Mouse (Mus musculus) midbrain, postnatal 0 days (tissue): ENCODE measurements at regions not wholly inside any gene's neighbourhood (a gene's known extent, or its start where the extent isn't known, plus 50 kb on each side); places are given as distances from the start of the nearest gene placed in this dataset.

Experiments used
- ATAC-seq: fragments of 200-750 bp; cut with Nextera tagmentation; 2 replicates; pipeline ENCODE4 v1.8.0; 2017; ENCODE audit warnings: moderate number of reproducible peaks, mild to moderate bottlenecking, moderate TSS enrichment, moderate library complexity; ENCODE audit not compliant: low FRiP score
- DNase-seq: peaks from one replicate; pipeline ENCODE4 v3.0.0-alpha.2; 2015; ENCODE audit warnings: low spot score
- H3K27ac ChIP-seq: fragments of 300-500 bp; sonication (generic); 2 replicates; pipeline ENCODE4 v1.5.1; 2014; ENCODE audit warnings: low read depth, mild to moderate bottlenecking, low read length, mixed read lengths
- H3K27me3 ChIP-seq: fragments of 300-500 bp; sonication (generic); 2 replicates; pipeline ENCODE4 v1.6.1; 2014; ENCODE audit warnings: low read length, control low read depth, mixed read lengths; ENCODE audit not compliant: insufficient read depth
- H3K36me3 ChIP-seq: fragments of 300-500 bp; sonication (generic); 2 replicates; pipeline ENCODE4 v1.6.1; 2014; ENCODE audit warnings: low read length, control low read depth, mixed read lengths; ENCODE audit not compliant: insufficient read depth
- H3K4me1 ChIP-seq: fragments of 300-500 bp; sonication (generic); 2 replicates; pipeline ENCODE4 v1.6.1; 2014; ENCODE audit warnings: mild to moderate bottlenecking, control low read depth, antibody characterized with exemption, low read length, mixed read lengths; ENCODE audit not compliant: insufficient read depth
- H3K4me2 ChIP-seq: fragments of 300-500 bp; sonication (generic); 2 replicates; pipeline ENCODE4 v1.6.1; 2014; ENCODE audit warnings: low read depth, mild to moderate bottlenecking, low read length, mixed read lengths; ENCODE audit not compliant: poor library complexity, severe bottlenecking
- H3K4me3 ChIP-seq: fragments of 300-500 bp; sonication (generic); 2 replicates; pipeline ENCODE4 v1.5.1; 2014; ENCODE audit warnings: low read depth, mild to moderate bottlenecking, low read length, moderate library complexity
- H3K9ac ChIP-seq: fragments of 300-500 bp; sonication (generic); replicated peaks from 2 replicates; pipeline ENCODE4 v1.6.1; 2014; ENCODE audit warnings: mild to moderate bottlenecking, low read length, moderate library complexity, mixed read lengths; ENCODE audit not compliant: poor library complexity, severe bottlenecking
- H3K9me3 ChIP-seq: fragments of 300-500 bp; sonication (generic); 2 replicates; pipeline ENCODE4 v1.6.1; 2016; ENCODE audit warnings: low read length, control low read depth
- CTCF ChIP-seq: IDR thresholded peaks from 2 replicates; pipeline ENCODE4 v1.5.1; 2016; ENCODE audit warnings: antibody characterized with exemption, mild to moderate bottlenecking
- WGBS: fragments of 180-500 bp; shearing (Covaris S2); extraction: QIAGEN DNeasy Blood & Tissue Kit; methylation state at CpG from one replicate; pipeline ENCODE4 v1.1.7; 2014; 5-methylcytosine and 5-hydroxymethylcytosine counted together

DNA sequence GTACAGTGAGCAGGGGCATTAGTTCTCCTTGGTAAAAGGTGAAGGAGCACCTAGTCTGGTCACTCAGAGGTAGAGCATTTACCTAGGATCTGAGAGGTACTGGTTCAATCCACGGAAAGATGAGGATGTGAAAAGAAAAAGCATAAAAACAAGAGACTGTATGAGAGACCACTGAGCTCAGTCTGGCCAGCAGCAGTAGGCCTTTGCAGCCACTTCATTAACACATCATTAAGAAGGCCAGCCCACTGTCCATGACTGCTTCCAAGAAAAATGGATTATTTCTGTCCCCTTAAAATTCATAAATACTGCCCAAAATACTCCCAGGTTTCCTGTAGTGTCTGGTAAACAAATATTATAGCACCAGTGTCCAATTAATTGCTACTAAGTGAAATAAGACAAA lies 499.3 kb upstream of the 4930578C19Rik start:
- DNase-seq (no peak), ATAC-seq (no peak)
- no peaks in the 10 kb centered on the region for H3K27me3 ChIP-seq
- 76% methylated on average over 1 of the region's 1 CpGs for WGBS
- no peak overlapping the region for H3K4me2 ChIP-seq
- no peaks in the 10 kb centered on the region for H3K9me3 ChIP-seq
- H3K36me3 ChIP-seq: no peaks in the 10 kb centered on the region
- no peak overlapping the region for H3K4me3 ChIP-seq
- H3K9ac ChIP-seq: no peak overlapping the region
- no peak overlapping the region for H3K27ac ChIP-seq
- H3K4me1 ChIP-seq: no peaks in the 10 kb centered on the region
- TF ChIP-seq CTCF: no peak

GRCm38 (mm10) chrX:18942612-18943011 lies 481.4 kb upstream of the 4930578C19Rik start:
- ATAC-seq (no peak), DNase-seq (no peak)
- Histone ChIP-seq H3K36me3 (no peaks in the 10 kb centered on the region), H3K4me2 (no peak overlapping the region), H3K4me1 (no peaks in the 10 kb centered on the region), H3K27me3 (no peaks in the 10 kb centered on the region), H3K27ac (no peak overlapping the region), H3K9ac (no peak overlapping the region), H3K9me3 (no peaks in the 10 kb centered on the region), H3K4me3 (no peak overlapping the region)
- TF ChIP-seq CTCF: no peak
- WGBS: 86% methylated on average over 1 of the region's 1 CpGs

DNA sequence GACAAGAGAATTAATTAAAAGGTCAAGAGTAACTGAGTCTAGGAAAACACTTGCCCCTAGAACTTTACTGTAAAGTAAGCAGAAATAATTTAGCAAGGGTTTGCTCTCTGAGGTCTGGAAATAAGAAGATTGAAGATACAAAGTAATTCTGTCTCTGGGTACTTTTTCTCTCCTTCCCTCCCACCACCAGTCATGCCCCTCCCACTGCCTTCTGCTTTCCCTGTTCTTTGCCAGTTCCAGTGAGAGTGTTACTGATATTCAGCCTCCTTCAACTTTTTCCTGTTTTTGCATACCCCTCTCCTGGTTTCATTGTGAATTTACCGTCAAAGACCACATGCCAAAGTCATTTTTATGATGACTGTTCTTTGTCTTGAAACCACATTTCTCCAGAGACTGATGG lies 472.1 kb upstream of the 4930578C19Rik start:
- Histone ChIP-seq H3K4me2 (no peak overlapping the region), H3K9me3 (no peaks in the 10 kb centered on the region), H3K36me3 (no peaks in the 10 kb centered on the region), H3K27me3 (no peaks in the 10 kb centered on the region), H3K4me1 (no peaks in the 10 kb centered on the region), H3K4me3 (no peak overlapping the region), H3K27ac (no peak overlapping the region), H3K9ac (no peak overlapping the region)
- WGBS: 60% methylated on average over 1 of the region's 1 CpGs
- DNase-seq (no peak), ATAC-seq (no peak)
- TF ChIP-seq CTCF: no peak

GRCm38 (mm10) chrX:18923084-18923483 lies 461.9 kb upstream of the 4930578C19Rik start:
- Histone ChIP-seq H3K27me3 (no peaks in the 10 kb centered on the region), H3K4me1 (no peaks in the 10 kb centered on the region), H3K4me3 (no peak overlapping the region), H3K36me3 (no peaks in the 10 kb centered on the region), H3K9ac (no peak overlapping the region), H3K27ac (no peak overlapping the region), H3K4me2 (no peak overlapping the region), H3K9me3 (no peaks in the 10 kb centered on the region)
- WGBS: 68% methylated on average over 1 of the region's 1 CpGs
- DNase-seq (no peak), ATAC-seq (no peak)
- TF ChIP-seq CTCF: no peak

DNA sequence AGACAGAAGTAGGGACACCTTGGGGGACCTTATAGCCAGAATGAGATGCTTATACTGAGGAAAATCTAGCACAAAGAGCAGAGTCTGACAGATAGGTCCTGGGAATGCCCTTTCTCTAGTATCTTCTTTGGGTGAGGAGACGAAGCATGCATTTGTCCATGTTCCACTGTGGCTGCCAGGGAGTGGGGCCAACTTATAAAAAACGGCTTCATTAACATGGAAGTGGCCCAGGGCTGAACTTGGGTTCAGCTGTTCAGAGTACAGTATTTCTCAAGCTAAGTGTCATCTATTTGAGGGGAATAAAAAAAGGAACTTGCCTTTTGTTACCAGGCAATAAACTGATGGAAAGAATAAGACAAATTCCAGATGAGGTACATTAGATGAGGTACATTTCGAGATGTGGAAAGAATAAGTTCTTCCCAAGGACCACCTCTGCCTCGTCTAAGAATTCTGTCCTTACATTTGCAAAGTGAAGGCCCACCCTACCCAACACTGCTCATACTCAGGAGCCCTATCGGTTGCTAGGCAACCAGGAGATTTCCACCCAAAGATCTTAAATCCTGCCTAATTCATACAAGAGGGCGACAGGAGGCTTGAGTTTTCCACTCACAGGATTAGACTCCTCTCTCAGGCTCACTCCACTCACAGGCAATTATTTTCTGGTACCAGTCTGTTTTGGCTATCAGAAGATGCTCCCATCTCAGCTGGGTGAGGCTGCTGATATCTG lies 460.3 kb upstream of the 4930578C19Rik start:
- Histone ChIP-seq H3K4me2 (no peak overlapping the region), H3K4me3 (no peak overlapping the region), H3K4me1 (no peaks in the 10 kb centered on the region), H3K36me3 (no peaks in the 10 kb centered on the region), H3K9ac (no peak overlapping the region), H3K9me3 (no peaks in the 10 kb centered on the region), H3K27me3 (no peaks in the 10 kb centered on the region), H3K27ac (no peak overlapping the region)
- no peak for TF ChIP-seq CTCF
- DNase-seq (peak; percentile 19), ATAC-seq (0 out of 2 replicates have a peak, but pooled peaks have one; percentile 56)
- 59% methylated on average over 6 of the region's 6 CpGs for WGBS

DNA sequence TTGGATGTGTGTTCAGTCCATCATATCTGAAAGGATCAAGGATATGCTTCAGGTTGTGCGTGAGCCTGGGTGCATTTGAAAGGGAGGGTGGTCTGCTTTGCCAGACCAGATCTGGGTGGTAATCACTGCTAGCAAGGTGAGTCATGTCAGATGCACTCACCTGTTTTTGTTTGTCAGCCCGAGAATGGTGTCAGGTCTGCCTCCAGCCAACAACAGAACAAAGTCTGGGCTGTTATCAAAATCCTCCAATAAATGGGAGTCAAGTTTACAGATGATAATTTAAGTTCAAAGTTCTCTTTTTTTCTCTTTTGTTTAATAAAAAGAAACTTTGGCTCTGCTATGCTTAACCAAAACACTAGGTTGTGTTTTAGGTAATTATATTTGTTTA lies 421.6 kb upstream of the 4930578C19Rik start:
- no peak overlapping the region for H3K4me3 ChIP-seq
- H3K4me2 ChIP-seq: no peak overlapping the region
- WGBS: 84% methylated on average over 2 of the region's 2 CpGs
- DNase-seq: no peak
- TF ChIP-seq CTCF: no peak
- no peaks in the 10 kb centered on the region for H3K4me1 ChIP-seq
- H3K9me3 ChIP-seq: no peaks in the 10 kb centered on the region
- no peak overlapping the region for H3K9ac ChIP-seq
- H3K27me3 ChIP-seq: no peaks in the 10 kb centered on the region
- no peak overlapping the region for H3K27ac ChIP-seq
- ATAC-seq: no peak
- H3K36me3 ChIP-seq: no peaks in the 10 kb centered on the region
